Mouse (Mus musculus) cerebellum, adult 2 months (tissue): ENCODE measurements at regions not wholly inside any gene's neighbourhood (a gene's known extent, or its start where the extent isn't known, plus 50 kb on each side); places are given as distances from the start of the nearest gene placed in this dataset.

ENCODE experiments used
- CTCF ChIP-seq: fragments of 200-500 bp; IDR thresholded peaks from 2 replicates; pipeline ENCODE4 v1.5.1; 2011; ENCODE audit warnings: low read depth, mild to moderate bottlenecking, control low read depth, low read length, moderate library complexity, borderline replicate concordance; ENCODE audit not compliant: insufficient read depth
- POLR2A ChIP-seq: fragments of 200-500 bp; IDR thresholded peaks from 2 replicates; pipeline ENCODE4 v1.6.1; 2011; ENCODE audit warnings: low read length, control low read depth, borderline replicate concordance; ENCODE audit not compliant: insufficient read depth

- TF ChIP-seq POLR2A (no peak), CTCF (no peak)
These were observed 117.1 kb upstream of the Acsl4 start for GRCm38 (mm10) chrX:142507475-142507874.
